Mouse (Mus musculus) bone marrow macrophage, adult 2 months (primary cell): ENCODE data around the gene Cct8l1.

ENCODE experiments used
- CTCF ChIP-seq: IDR thresholded peaks from 2 replicates; pipeline ENCODE4 v1.5.1; 2012; ENCODE audit warnings: low read depth, mild to moderate bottlenecking, low read length, moderate library complexity
- POLR2A ChIP-seq: IDR thresholded peaks from 2 replicates; pipeline ENCODE4 v1.6.1; 2012; ENCODE audit warnings: mild to moderate bottlenecking, low read depth, low read length, borderline replicate concordance

GRCm38 (mm10) chr5:25475789-25476188 is 40.1 kb upstream of the Cct8l1 start:
- no peak for TF ChIP-seq POLR2A
- no peak for TF ChIP-seq CTCF
